Mouse (Mus musculus) G1E (cell line): Measurements from ENCODE around the gene Arfgef2. TPM values are rescaled to one million over a fixed set of nuclear protein-coding genes. Genes with fewer than 3 reads are reported as not detected.

Experiments
- ATAC-seq: 2 replicates; pipeline ENCODE4 v1.8.0; 2016; ENCODE audit warnings: mild to moderate bottlenecking; ENCODE audit not compliant: insufficient number of reproducible peaks, poor library complexity, low FRiP score, severe bottlenecking; ENCODE audit errors: extremely low read depth
- DNase-seq: peaks from one replicate; pipeline ENCODE4 v3.0.0; 2012; ENCODE audit warnings: low spot score
- H3K27me3 ChIP-seq: 2 replicates; pipeline ENCODE4 v1.6.1; 2012; ENCODE audit warnings: mild to moderate bottlenecking, low read length, inconsistent platforms; ENCODE audit not compliant: insufficient read depth
- H3K36me3 ChIP-seq: replicated peaks from 2 replicates; pipeline ENCODE3; 2012; ENCODE audit warnings: mild to moderate bottlenecking, inconsistent platforms
- H3K4me1 ChIP-seq: 2 replicates; pipeline ENCODE4 v1.6.1; 2012; ENCODE audit warnings: low read depth, low read length, inconsistent platforms, mixed read lengths; ENCODE audit not compliant: insufficient read depth
- H3K4me3 ChIP-seq: 2 replicates; pipeline ENCODE4 v1.5.1; 2012; ENCODE audit warnings: low read depth, mild to moderate bottlenecking, inconsistent platforms, low read length, moderate library complexity, mixed read lengths
- H3K9me3 ChIP-seq: replicated peaks from 2 replicates; pipeline ENCODE4 v1.6.1; 2012; ENCODE audit warnings: inconsistent platforms
- CTCF ChIP-seq: IDR thresholded peaks from 2 replicates; pipeline ENCODE4 v1.5.1; 2012; ENCODE audit warnings: low read depth, low read length, inconsistent platforms, mixed read lengths
- GATA1 ChIP-seq: IDR thresholded peaks from 2 replicates; pipeline ENCODE4 v1.6.1; 2012; ENCODE audit warnings: borderline replicate concordance, low read length, inconsistent platforms, mixed read lengths
- GATA2 ChIP-seq: IDR thresholded peaks from 2 replicates; pipeline ENCODE4 v1.6.1; 2012; ENCODE audit warnings: low read depth, low read length, inconsistent platforms, borderline replicate concordance
- POLR2AphosphoS5 ChIP-seq: IDR thresholded peaks from 2 replicates; pipeline ENCODE4 v1.6.1; 2012; ENCODE audit warnings: low read depth, low read length, inconsistent platforms; ENCODE audit not compliant: insufficient replicate concordance
- TAL1 ChIP-seq: conservative IDR thresholded peaks from 2 replicates; pipeline ENCODE4 v1.6.1; 2012; ENCODE audit warnings: low read depth, low read length, inconsistent platforms, mixed read lengths
- polyA plus RNA-seq: library from polyadenylated mRNA; stranded (reverse); fragments of >175 nt; gene quantifications from 2 replicates; pipeline ENCODE4 v1.2.3, GENCODE M21; 2012
- total RNA-seq, 2 experiments: library from RNA; stranded (forward) in 1 of 2; stranded (reverse) in 1 of 2; fragments of 200-1000 nt in 1 of 2; fragments of >200 nt in 1 of 2; fragmentation: Nextera tagmentation in 1 of 2; gene quantifications; 2 replicates each; pipeline ENCODE4 v1.2.3; 2014 to 2017

The Arfgef2 gene
- total and polyA plus RNA-seq, 3 experiments: 7.1 to 30.0 (median 26.9) TPM

DNA sequence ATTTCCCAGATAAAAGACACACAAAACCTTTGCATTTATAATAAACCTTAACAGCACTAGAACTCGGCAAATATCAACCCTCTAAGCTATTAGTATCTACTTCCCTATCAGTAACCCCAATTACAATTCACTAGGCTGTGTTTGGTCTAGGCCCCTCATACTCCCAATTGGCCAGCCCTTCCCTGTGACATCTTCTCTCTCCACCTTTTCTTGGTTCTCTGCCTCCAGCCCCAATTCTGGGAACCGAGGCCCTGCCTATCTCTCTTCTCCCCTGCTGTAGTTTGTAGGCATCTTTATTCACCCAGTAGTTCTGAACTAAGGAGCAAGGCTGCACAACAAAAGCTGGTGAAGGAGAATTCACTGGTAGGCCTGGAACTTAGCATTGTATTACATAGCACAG is 118.6 kb downstream of the Arfgef2 start:
- Histone ChIP-seq H3K4me1 (peaks cover 5% of the 10 kb centered on the region), H3K4me3 (no peak overlapping the region), H3K36me3 (peaks cover 95% of the 10 kb centered on the region), H3K9me3 (no peaks in the 10 kb centered on the region), H3K27me3 (no peaks in the 10 kb centered on the region)
- no peak for ATAC-seq
- DNase-seq: no peak
- TF ChIP-seq CTCF: no peak
- TF ChIP-seq TAL1: no peak
- TF ChIP-seq GATA1: no peak
- TF ChIP-seq GATA2: no peak
- no peak for TF ChIP-seq POLR2AphosphoS5

DNA sequence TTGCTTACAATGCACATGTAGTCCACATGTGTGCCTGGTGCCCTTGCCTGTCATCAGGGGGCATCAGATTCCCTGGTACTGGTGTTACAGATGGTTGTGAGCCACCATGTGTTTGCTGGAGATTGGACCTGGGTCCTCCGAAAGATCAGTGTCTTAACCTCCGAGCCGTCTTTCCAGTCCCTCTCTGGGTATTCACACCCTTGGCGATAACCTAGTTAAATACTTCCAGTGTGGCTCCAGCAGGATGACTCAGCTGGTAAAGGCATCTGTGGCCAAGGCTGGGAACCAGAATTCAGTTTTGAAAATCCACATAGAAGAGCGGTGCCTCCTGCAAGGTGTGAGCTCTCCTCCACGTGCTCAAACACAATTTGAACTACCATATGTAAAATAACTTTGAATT is 128.6 kb downstream of the Arfgef2 start:
- Histone ChIP-seq H3K36me3 (peaks cover 94% of the 10 kb centered on the region), H3K4me1 (no peaks in the 10 kb centered on the region), H3K4me3 (no peak overlapping the region), H3K9me3 (no peaks in the 10 kb centered on the region), H3K27me3 (no peaks in the 10 kb centered on the region)
- TF ChIP-seq GATA1 (no peak), TAL1 (no peak), GATA2 (no peak), CTCF (no peak), POLR2AphosphoS5 (no peak)
- ATAC-seq (no peak), DNase-seq (no peak)

DNA sequence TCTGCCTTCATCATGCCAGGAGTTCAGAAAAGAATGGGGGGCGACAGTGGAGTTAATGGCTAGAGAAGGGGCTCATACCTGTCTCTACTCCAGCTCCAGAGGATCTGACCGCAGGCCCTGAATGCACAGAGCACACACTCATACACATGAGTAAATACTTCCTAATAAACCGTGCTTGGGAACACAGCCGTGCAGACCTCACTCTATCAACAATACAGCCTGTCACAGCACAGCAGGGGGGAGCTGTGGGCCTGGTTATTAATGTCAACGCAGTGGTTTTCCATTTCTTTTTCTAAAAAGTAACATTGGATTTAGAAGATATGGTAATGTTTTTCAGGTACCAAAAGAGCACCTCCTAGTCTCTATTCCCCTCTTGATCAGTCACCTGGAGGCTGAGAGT is 129.0 kb downstream of the Arfgef2 start:
- TF ChIP-seq POLR2AphosphoS5: no peak
- TF ChIP-seq TAL1: no peak
- Histone ChIP-seq H3K36me3 (peaks cover 94% of the 10 kb centered on the region), H3K4me1 (no peaks in the 10 kb centered on the region), H3K4me3 (no peak overlapping the region), H3K9me3 (no peaks in the 10 kb centered on the region), H3K27me3 (no peaks in the 10 kb centered on the region)
- no peak for DNase-seq
- no peak for ATAC-seq

GRCm38 (mm10) chr2:166935582-166935981 is 130.2 kb downstream of the Arfgef2 start:
- Histone ChIP-seq H3K4me3 (no peak overlapping the region), H3K27me3 (no peaks in the 10 kb centered on the region), H3K36me3 (peaks cover 90% of the 10 kb centered on the region), H3K9me3 (no peaks in the 10 kb centered on the region), H3K4me1 (no peaks in the 10 kb centered on the region)
- no peak for TF ChIP-seq CTCF
- no peak for TF ChIP-seq POLR2AphosphoS5
- no peak for ATAC-seq
- DNase-seq: no peak

DNA sequence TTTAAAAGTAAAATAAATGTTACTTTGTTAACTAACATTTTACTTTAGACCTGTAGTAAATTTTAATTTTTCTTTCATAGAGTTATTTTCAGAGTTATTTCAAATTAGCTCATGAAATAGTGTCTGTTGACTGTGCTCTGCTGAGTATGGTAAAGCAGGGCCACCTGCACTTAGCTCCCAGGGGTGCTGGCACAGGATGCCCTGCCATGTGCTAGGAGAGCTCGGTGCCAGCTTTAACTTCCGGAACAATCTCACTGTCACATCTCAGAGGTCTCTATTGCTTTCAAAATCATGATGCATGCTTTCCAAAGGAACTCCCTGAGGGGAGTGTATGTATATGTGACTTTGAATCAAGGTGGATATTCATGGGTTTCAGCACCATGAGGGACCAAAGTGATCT is 130.8 kb downstream of the Arfgef2 start:
- Histone ChIP-seq H3K4me3 (no peak overlapping the region), H3K36me3 (peaks cover 90% of the 10 kb centered on the region), H3K9me3 (no peaks in the 10 kb centered on the region), H3K27me3 (no peaks in the 10 kb centered on the region), H3K4me1 (no peaks in the 10 kb centered on the region)
- TF ChIP-seq GATA1: no peak
- TF ChIP-seq TAL1: no peak
- TF ChIP-seq CTCF: no peak
- DNase-seq (no peak), ATAC-seq (no peak)

DNA sequence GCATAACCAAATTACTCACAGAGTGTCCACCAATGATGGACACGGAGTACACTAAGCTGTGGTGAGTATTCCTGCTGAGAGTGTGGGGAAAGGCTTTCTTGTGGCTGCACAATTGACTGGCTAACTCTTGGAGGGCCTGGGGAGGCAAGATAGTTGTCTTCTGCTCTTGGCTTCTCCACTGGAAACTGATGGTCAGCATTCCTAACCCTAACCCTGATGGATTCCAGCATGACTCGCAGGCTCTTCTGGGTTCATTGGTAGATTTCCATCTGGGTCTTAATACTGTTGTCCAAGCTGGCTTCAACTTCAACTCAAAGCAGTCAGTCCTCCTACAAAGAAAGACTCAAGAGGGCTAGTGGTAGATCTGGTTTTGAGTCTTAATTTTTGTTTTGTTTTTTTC is 137.8 kb downstream of the Arfgef2 start:
- ATAC-seq (no peak), DNase-seq (no peak)
- Histone ChIP-seq H3K36me3 (peaks cover 92% of the 10 kb centered on the region), H3K27me3 (no peaks in the 10 kb centered on the region), H3K4me3 (no peak overlapping the region), H3K4me1 (no peaks in the 10 kb centered on the region), H3K9me3 (no peaks in the 10 kb centered on the region)
- no peak for TF ChIP-seq CTCF
- TF ChIP-seq TAL1: no peak
- TF ChIP-seq GATA2: no peak
- TF ChIP-seq GATA1: no peak
- no peak for TF ChIP-seq POLR2AphosphoS5

- H3K4me1 ChIP-seq: no peaks in the 10 kb centered on the region
- peaks cover 92% of the 10 kb centered on the region for H3K36me3 ChIP-seq
- no peaks in the 10 kb centered on the region for H3K9me3 ChIP-seq
- DNase-seq (no peak), ATAC-seq (no peak)
- TF ChIP-seq GATA1: no peak
- no peak for TF ChIP-seq GATA2
- no peak for TF ChIP-seq POLR2AphosphoS5
- no peak for TF ChIP-seq TAL1
- TF ChIP-seq CTCF: no peak
- no peak overlapping the region for H3K4me3 ChIP-seq
- H3K27me3 ChIP-seq: no peaks in the 10 kb centered on the region
Measured at GRCm38 (mm10) chr2:166944346-166944745, 139.0 kb downstream of the Arfgef2 start.

DNA sequence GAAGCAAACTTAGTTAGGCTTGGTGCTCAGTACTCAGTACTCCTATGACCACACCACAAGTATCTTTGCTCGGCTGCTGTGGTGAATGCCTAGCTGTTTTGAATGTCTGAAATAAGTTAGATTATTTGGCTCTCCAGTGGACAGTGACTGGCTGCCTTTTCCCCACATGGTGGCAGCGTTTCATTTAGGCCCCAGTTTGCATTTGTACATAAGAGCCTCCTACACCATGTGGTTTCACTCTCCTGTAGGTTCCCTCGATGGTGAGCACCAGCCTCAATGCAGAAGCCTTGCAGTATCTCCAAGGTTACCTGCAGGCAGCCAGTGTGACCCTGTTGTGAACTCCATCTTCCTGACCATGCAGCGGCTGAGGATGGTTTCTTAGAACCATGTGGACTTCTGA is 140.1 kb downstream of the Arfgef2 start:
- DNase-seq (no peak), ATAC-seq (no peak)
- TF ChIP-seq TAL1 (no peak), GATA1 (no peak), POLR2AphosphoS5 (no peak), CTCF (no peak), GATA2 (no peak)

More for the DNA sequence above, 140.1 kb downstream of the Arfgef2 start:
- H3K4me1 ChIP-seq: no peaks in the 10 kb centered on the region
- peaks cover 95% of the 10 kb centered on the region for H3K36me3 ChIP-seq
- no peak overlapping the region for H3K4me3 ChIP-seq
- H3K9me3 ChIP-seq: no peaks in the 10 kb centered on the region
- H3K27me3 ChIP-seq: no peaks in the 10 kb centered on the region

Other genes starting within 250 kb of the Arfgef2 start
- 18.7 and 21.6 TPM in 2 replicates for gene Prex1, start 91.8 kb upstream of the Arfgef2 start, total RNA-seq (2014; fragmentation: Nextera tagmentation)
- 3.8 and 4.0 TPM in 2 replicates for gene Prex1, start 91.8 kb upstream of the Arfgef2 start, total RNA-seq (2017)
- gene Prex1, start 91.8 kb upstream of the Arfgef2 start, polyA plus RNA-seq: 5.0 and 5.9 TPM in 2 replicates
- 5.0 and 6.2 TPM in 2 replicates for gene Trp53rkb, start 13.1 kb upstream of the Arfgef2 start, total RNA-seq (2014; fragmentation: Nextera tagmentation)
- 3.9 and 4.8 TPM in 2 replicates for gene Trp53rkb, start 13.1 kb upstream of the Arfgef2 start, total RNA-seq (2017)
- 2.9 and 4.1 TPM in 2 replicates for gene Trp53rkb, start 13.1 kb upstream of the Arfgef2 start, polyA plus RNA-seq
- gene Cse1l, start 100.5 kb downstream of the Arfgef2 start, total RNA-seq (2014; fragmentation: Nextera tagmentation): 174 and 182 TPM in 2 replicates
- 124 and 141 TPM in 2 replicates for gene Cse1l, start 100.5 kb downstream of the Arfgef2 start, total RNA-seq (2017)
- gene Cse1l, start 100.5 kb downstream of the Arfgef2 start, polyA plus RNA-seq: 9.9 and 18.2 TPM in 2 replicates
- gene Stau1, start 190.7 kb downstream of the Arfgef2 start, total RNA-seq (2014; fragmentation: Nextera tagmentation): 30.9 and 34.9 TPM in 2 replicates
- gene Stau1, start 190.7 kb downstream of the Arfgef2 start, total RNA-seq (2017): 16.9 and 23.4 TPM in 2 replicates
- gene Stau1, start 190.7 kb downstream of the Arfgef2 start, polyA plus RNA-seq: 28.4 and 31.8 TPM in 2 replicates
- 67.3 and 80.6 TPM in 2 replicates for gene Ddx27, start 209.6 kb downstream of the Arfgef2 start, total RNA-seq (2014; fragmentation: Nextera tagmentation)
- 89.3 and 101 TPM in 2 replicates for gene Ddx27, start 209.6 kb downstream of the Arfgef2 start, total RNA-seq (2017)
- 124 and 137 TPM in 2 replicates for gene Ddx27, start 209.6 kb downstream of the Arfgef2 start, polyA plus RNA-seq